Comparison of ENCODE assay signal across 9 mouse cellular contexts in the genomic region with DNA sequence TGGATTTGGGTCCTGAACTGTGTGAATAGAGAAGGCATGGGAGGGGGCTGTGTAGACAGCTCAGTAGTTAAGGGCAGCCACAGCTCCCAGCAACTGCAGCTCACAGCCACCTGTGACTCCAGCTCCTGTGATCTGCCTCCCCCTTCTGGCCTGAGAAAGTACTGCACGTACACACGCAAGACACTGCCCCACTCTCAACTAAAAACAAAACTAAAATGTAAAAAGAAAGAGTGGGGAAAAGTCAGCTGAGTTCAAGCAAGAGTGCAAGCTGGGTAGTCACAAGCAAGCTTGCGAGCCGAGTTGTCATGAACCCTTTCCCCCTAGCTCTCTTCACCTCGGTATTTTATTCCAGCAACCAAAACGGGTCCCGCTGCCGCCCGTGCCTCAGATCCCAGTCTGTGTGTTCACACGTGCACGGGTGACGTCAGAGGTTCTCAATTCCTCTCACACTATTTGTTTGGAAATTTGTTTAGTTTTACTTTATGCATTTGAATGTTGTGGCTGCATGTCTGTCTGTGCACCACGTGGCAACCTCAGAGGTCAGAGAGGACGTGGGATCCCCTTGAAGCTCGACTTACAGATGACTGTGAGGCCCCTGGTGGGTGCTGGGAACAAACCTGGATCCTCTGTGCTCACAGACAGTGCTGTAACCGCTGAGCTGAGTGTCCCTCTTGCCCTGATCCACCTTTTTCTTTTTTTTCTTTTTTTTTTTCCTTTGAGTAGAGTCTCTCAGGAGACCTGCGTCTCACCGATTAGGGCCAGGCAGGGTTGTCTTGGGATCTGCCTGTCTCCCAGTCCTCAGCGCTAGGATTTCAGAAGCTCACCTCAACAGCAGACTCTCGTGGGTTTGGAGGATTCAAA. TPM values are rescaled to one million over a fixed set of nuclear protein-coding genes. Genes with fewer than 3 reads are reported as not detected.
DNase-seq lines count a peak whose midpoint lies in the region; ATAC-seq and TF ChIP-seq lines count a peak whose summit lies in the region.
"Had no signal": no experiment of that assay in that cellular context is flagged by ENCODE, and none has a peak within 500 bp of the region (broad histone marks: within the 10 kb centered on the region; RNA-seq: fewer than 3 reads in every experiment).

No protein-coding gene starts in this region.

- peak; percentile 50; the same call in 1 of the 2 replicates for TF ChIP-seq EP300 in CH12.LX (IDR thresholded peaks at IDR 0.05; ENCODE audit: low read length)

- no peaks in the 10 kb centered on the region for H3K36me3 ChIP-seq in CH12.LX (replicated peaks in 1 of 2; ENCODE audit: control insufficient read depth in 1 of 2, insufficient read depth in 1 of 2, low read length in 1 of 2)
- no peaks in the 10 kb centered on the region for H3K36me3 ChIP-seq in forebrain, embryonic 13.5 days (ENCODE audit: poor library complexity, severe bottlenecking)
- no peaks in the 10 kb centered on the region for H3K36me3 ChIP-seq in neural tube, embryonic 14.5 days (ENCODE audit: control insufficient read depth, insufficient read depth, low read length)
- H3K36me3 ChIP-seq in testis, adult 2 months (ENCODE audit: control insufficient read depth, insufficient read depth, low read length), result no peaks in the 10 kb centered on the region

- no peaks in the 10 kb centered on the region for H3K79me2 ChIP-seq in CH12.LX (replicated peaks; ENCODE audit: control insufficient read depth, extremely low read depth, insufficient read depth, poor library complexity, severe bottlenecking)

- in situ Hi-C loops in CH12.LX (cut with MboI; ENCODE audit: low pct_ligation_motif_present, low pct_unique_long_range_greater_than_20kb, low sequenced_read_pairs), result loop anchor here (5.0 kb wide), 2 partner anchors 62 to 137 kb away; no protein-coding TSS in a partner anchor

- H3K27me3 ChIP-seq in CH12.LX (replicated peaks), result peaks cover 76% of the 10 kb centered on the region
- H3K27me3 ChIP-seq in forebrain, embryonic 13.5 days, result peaks cover 71% of the 10 kb centered on the region
- peaks cover 24% of the 10 kb centered on the region for H3K27me3 ChIP-seq in neural tube, embryonic 14.5 days (ENCODE audit: control insufficient read depth, insufficient read depth, low read length)
- H3K27me3 ChIP-seq in testis, adult 2 months (ENCODE audit: control insufficient read depth, insufficient read depth, low read length), result no peaks in the 10 kb centered on the region

- peak; percentile 75; the same call in 1 of the 2 replicates for ATAC-seq in forebrain, embryonic 13.5 days
- peak; percentile 69; the same call in 1 of the 2 replicates for ATAC-seq in neural tube, embryonic 14.5 days (ENCODE audit: low read depth)

- TF ChIP-seq CTCF in CH12.LX (conservative IDR thresholded peaks at IDR 0.05 in 1 of 2, IDR thresholded peaks at IDR 0.05 in 1 of 2; ENCODE audit: low read depth in 2 of 2, low read length in 2 of 2), result peak; percentile 86 to 96
- peak; percentile 94 for TF ChIP-seq CTCF in testis, adult 2 months (IDR thresholded peaks at IDR 0.05; ENCODE audit: control insufficient read depth, insufficient read depth, insufficient replicate concordance, low read depth, low read length)

- TF ChIP-seq RAD21 in CH12.LX (IDR thresholded peaks at IDR 0.05; ENCODE audit: low read depth, low read length), result peak; percentile 91

- TF ChIP-seq POLR2A in CH12.LX (IDR thresholded peaks at IDR 0.05; ENCODE audit: low read depth, low read length), result no peak
- TF ChIP-seq POLR2A in testis, adult 2 months (IDR thresholded peaks at IDR 0.05; ENCODE audit: control insufficient read depth, low read depth, low read length), result no peak

- peak overlapping the region; percentile 16 to 29 (median 18) for H3K4me3 ChIP-seq in CH12.LX (replicated peaks in 1 of 3; ENCODE audit: low read depth in 2 of 3, low read length in 2 of 3, poor library complexity in 1 of 3)
- peak overlapping the region; percentile 26 for H3K4me3 ChIP-seq in forebrain, embryonic 13.5 days
- no peak overlapping the region for H3K4me3 ChIP-seq in neural tube, embryonic 14.5 days (ENCODE audit: low read depth, low read length)
- peak overlapping the region; percentile 69 for H3K4me3 ChIP-seq in testis, adult 2 months (ENCODE audit: control insufficient read depth, low read depth, low read length)

- dilution Hi-C loops in CH12.LX (cut with MboI; ENCODE audit: extremely low pct_ligation_motif_present, extremely low pct_unique_long_range_greater_than_20kb, low sequenced_read_pairs), result no loop called here

- peaks cover 0 to 26% of the 10 kb centered on the region in 2 experiments; a peak in 2 of 4 replicates for H3K4me1 ChIP-seq in CH12.LX (ENCODE audit: control insufficient read depth in 1 of 2, insufficient read depth in 2 of 2)
- H3K4me1 ChIP-seq in forebrain, embryonic 13.5 days, result peaks cover 8% of the 10 kb centered on the region; the same call in 1 of the 2 replicates
- H3K4me1 ChIP-seq in neural tube, embryonic 14.5 days (ENCODE audit: control insufficient read depth, insufficient read depth, low read length), result no peaks in the 10 kb centered on the region
- peaks cover 11% of the 10 kb centered on the region for H3K4me1 ChIP-seq in testis, adult 2 months (ENCODE audit: control insufficient read depth, insufficient read depth, low read length)

- peak overlapping the region; percentile 4; the same call in 1 of the 2 replicates for H3K9ac ChIP-seq in CH12.LX (ENCODE audit: insufficient read depth, low read depth)
- H3K9ac ChIP-seq in forebrain, embryonic 13.5 days, result peak overlapping the region; percentile 0; the same call in 1 of the 2 replicates
- H3K9ac ChIP-seq in neural tube, embryonic 14.5 days (replicated peaks; ENCODE audit: low read depth, low read length), result no peak overlapping the region

- DNase-seq in CH12.LX (ENCODE audit: extremely low read depth), result peak; percentile 84
- peak; percentile 71 for DNase-seq in c-Kit-positive CD71-positive TER-119-negative erythroid progenitor cells, embryonic 14.5 days (ENCODE audit: low read depth)
- peak; percentile 31 for DNase-seq in heart, postnatal 25 days (ENCODE audit: low spot score)
- DNase-seq in layer of hippocampus, adult 11-12 months (ENCODE audit: low spot score), result peak; percentile 82
- peak; percentile 76 to 82 for DNase-seq in lung, adult 18-20 months

- H3K9me3 ChIP-seq in CH12.LX (replicated peaks; ENCODE audit: low read length), result peaks cover 2% of the 10 kb centered on the region
- no peaks in the 10 kb centered on the region for H3K9me3 ChIP-seq in forebrain, embryonic 13.5 days (replicated peaks)
- H3K9me3 ChIP-seq in neural tube, embryonic 14.5 days (ENCODE audit: control insufficient read depth, low read length), result no peaks in the 10 kb centered on the region

- intact Hi-C loops in heart, postnatal 25 days (cut with DNase I), result loop anchor here (1.0 kb wide), 1 partner anchor 63 kb away; no protein-coding TSS in a partner anchor

- 10% methylated on average over 20 of the region's 20 CpGs for WGBS in forebrain, embryonic 13.5 days
- WGBS in neural tube, embryonic 14.5 days, result 14% methylated on average over 20 of the region's 20 CpGs

- no peak overlapping the region for H3K27ac ChIP-seq in CH12.LX (ENCODE audit: insufficient read depth, low read depth)
- no peak overlapping the region for H3K27ac ChIP-seq in forebrain, embryonic 13.5 days
- H3K27ac ChIP-seq in neural tube, embryonic 14.5 days (ENCODE audit: low read depth, low read length), result no peak overlapping the region
- H3K27ac ChIP-seq in testis, adult 2 months (ENCODE audit: control insufficient read depth, insufficient read depth, low read depth, low read length), result no peak overlapping the region

- peak overlapping the region; percentile 64 for H3K4me2 ChIP-seq in CH12.LX (ENCODE audit: insufficient read depth, low read depth, poor library complexity, severe bottlenecking)
- peak overlapping the region; percentile 58 for H3K4me2 ChIP-seq in forebrain, embryonic 13.5 days
- H3K4me2 ChIP-seq in neural tube, embryonic 14.5 days (ENCODE audit: low read depth, low read length), result peak overlapping the region; percentile 36

TF ChIP-seq in CH12.LX, 34 proteins besides CTCF, POLR2A, EP300 and RAD21 (continues in another document):
- TF ChIP-seq SMC3 (IDR thresholded peaks at IDR 0.05; ENCODE audit: low read depth, low read length), result peak; percentile 94
- no peak for TF ChIP-seq MAFK (IDR thresholded peaks at IDR 0.05; ENCODE audit: insufficient replicate concordance, low read length)
- no peak for TF ChIP-seq PAX5 (IDR thresholded peaks at IDR 0.05; ENCODE audit: low read length)
- peak; percentile 57 for TF ChIP-seq ETS1 (conservative IDR thresholded peaks at IDR 0.05; ENCODE audit: low read depth, low read length)
- TF ChIP-seq KAT2A (IDR thresholded peaks at IDR 0.05; ENCODE audit: insufficient replicate concordance, low read length), result no peak
- TF ChIP-seq POLR2AphosphoS2 (IDR thresholded peaks at IDR 0.05; ENCODE audit: low read depth, low read length), result no peak
- peak; percentile 77 for TF ChIP-seq ZNF384 (IDR thresholded peaks at IDR 0.05; ENCODE audit: low read depth, low read length)
- TF ChIP-seq MXI1 (IDR thresholded peaks at IDR 0.05; ENCODE audit: low read depth, low read length), result peak; percentile 95
- no peak for TF ChIP-seq CHD2 (IDR thresholded peaks at IDR 0.05; ENCODE audit: low read length)
- TF ChIP-seq ZKSCAN1 (IDR thresholded peaks at IDR 0.05; ENCODE audit: borderline replicate concordance, low read depth, low read length), result no peak

RNA-seq across cellular contexts. Expression of a gene that starts 15.0 kb away (rescaled TPM):
- not detected in 2 replicates for total RNA-seq in CH12.LX (2012; rRNA removed)
- total RNA-seq in CH12.LX (2014; rRNA removed), result not detected in 2 replicates
- not detected in 2 replicates for polyA plus RNA-seq in CH12.LX (2012; ENCODE audit: insufficient read length, low read depth)
- 0.35 and 0.57 TPM in 2 replicates for polyA plus RNA-seq in forebrain, embryonic 13.5 days (2015; fragmentation: Nextera tagmentation; extraction: Ambion mirVana)
- total RNA-seq in heart, postnatal 25 days (2021), result under 1 TPM in 1 of 2 experiments, not detected in 1; 0.05 TPM
- 1.4 and 1.5 TPM in 2 replicates for polyA plus RNA-seq in neural tube, embryonic 14.5 days (2014; fragmentation: Nextera tagmentation; extraction: Ambion mirVana)
- polyA plus RNA-seq in testis, adult 2 months (2012; rRNA removed), result 0.43 and 0.52 TPM in 2 replicates
- polyA plus RNA-seq: gonadal fat pad, adult 2 months had no signal

RNA-seq across cellular contexts. Expression of a gene that starts 29.3 kb away (rescaled TPM):
- total RNA-seq in CH12.LX (2012; rRNA removed) (0.08 and 0.21 TPM in 2 replicates), CH12.LX (2014; rRNA removed) (0.14 and 0.21 TPM in 2 replicates)
- polyA plus RNA-seq in CH12.LX (2012; ENCODE audit: insufficient read length, low read depth), result 0.11 and 0.27 TPM in 2 replicates
- polyA plus RNA-seq in forebrain, embryonic 13.5 days (2015; fragmentation: Nextera tagmentation; extraction: Ambion mirVana), result 0.33 and 0.36 TPM in 2 replicates
- total RNA-seq in heart, postnatal 25 days (2021), result not detected
- polyA plus RNA-seq in neural tube, embryonic 14.5 days (2014; fragmentation: Nextera tagmentation; extraction: Ambion mirVana), result 0.79 and 1.5 TPM in 2 replicates
- 1,123 and 1,230 TPM in 2 replicates for polyA plus RNA-seq in testis, adult 2 months (2012; rRNA removed)

RNA-seq across cellular contexts. Expression of a gene that starts 51.7 kb away (rescaled TPM):
- total RNA-seq in CH12.LX (2012; rRNA removed), result 16.5 and 17.7 TPM in 2 replicates
- 6.3 and 7.0 TPM in 2 replicates for total RNA-seq in CH12.LX (2014; rRNA removed)
- 31.6 and 41.9 TPM in 2 replicates for polyA plus RNA-seq in CH12.LX (2012; ENCODE audit: insufficient read length, low read depth)
- polyA plus RNA-seq in forebrain, embryonic 13.5 days (2015; fragmentation: Nextera tagmentation; extraction: Ambion mirVana), result 27.5 and 30.8 TPM in 2 replicates
- 10 to 100 TPM; 11.1 to 12.2 TPM for total RNA-seq in heart, postnatal 25 days (2021)
- 30.6 and 30.7 TPM in 2 replicates for polyA plus RNA-seq in neural tube, embryonic 14.5 days (2014; fragmentation: Nextera tagmentation; extraction: Ambion mirVana)
- polyA plus RNA-seq in testis, adult 2 months (2012; rRNA removed), result 201 and 214 TPM in 2 replicates

Comparison
In these comparisons a context has a peak if more than half of its experiments do, and no peak if none do; other contexts are left out.
1. DNase-seq: peak in every context shown above with its lines; median percentile 84 in CH12.LX; 82 in layer of hippocampus, adult 11-12 months; 79 in lung, adult 18-20 months; 71 in c-Kit-positive CD71-positive TER-119-negative erythroid progenitor cells, embryonic 14.5 days; 31 in heart, postnatal 25 days.
2. RNA of a gene that starts 29.3 kb away (polyA plus RNA-seq): 1,123 to 1,230 TPM in testis, adult 2 months; 0.79 to 1.5 TPM in neural tube, embryonic 14.5 days, 0.33 to 0.36 TPM in forebrain, embryonic 13.5 days and 0.11 to 0.27 TPM in CH12.LX; every median in the first group is over 100 times any median in the second.
3. Peak in every context shown above with its lines, with median percentiles within 50 percentile points of each other: H3K4me2 ChIP-seq.